Mouse (Mus musculus) stomach, embryonic 16.5 days (tissue): ENCODE data around the gene Zfp354b. TPM values are rescaled to one million over a fixed set of nuclear protein-coding genes. Genes with fewer than 3 reads are reported as not detected.

Experiments used
- ATAC-seq: fragments of 200-750 bp; cut with Nextera tagmentation; 2 replicates; pipeline ENCODE4 v1.8.0; 2017; ENCODE audit warnings: moderate number of reproducible peaks, moderate TSS enrichment; ENCODE audit not compliant: insufficient read depth, low FRiP score
- H3K27ac ChIP-seq: fragments of 300-500 bp; sonication (generic); 2 replicates; pipeline ENCODE4 v1.5.1; 2014; ENCODE audit warnings: low read length
- H3K27me3 ChIP-seq: fragments of 300-500 bp; sonication (generic); 2 replicates; pipeline ENCODE4 v1.6.1; 2014; ENCODE audit warnings: low read length, control low read depth, mixed read lengths; ENCODE audit not compliant: control insufficient read depth, insufficient read depth
- H3K36me3 ChIP-seq: fragments of 300-500 bp; sonication (generic); 2 replicates; pipeline ENCODE4 v1.6.1; 2014; ENCODE audit warnings: low read length; ENCODE audit not compliant: control insufficient read depth, insufficient read depth
- H3K4me1 ChIP-seq: fragments of 300-500 bp; sonication (generic); 2 replicates; pipeline ENCODE4 v1.6.1; 2014; ENCODE audit warnings: low read length, control low read depth, mixed read lengths; ENCODE audit not compliant: control insufficient read depth, insufficient read depth
- H3K4me2 ChIP-seq: fragments of 300-500 bp; sonication (generic); 2 replicates; pipeline ENCODE4 v1.6.1; 2014; ENCODE audit warnings: low read depth, low read length, mixed read lengths
- H3K4me3 ChIP-seq: fragments of 300-500 bp; sonication (generic); replicated peaks from 2 replicates; pipeline ENCODE4 v1.5.1; 2014; ENCODE audit warnings: mild to moderate bottlenecking, low read length
- H3K9ac ChIP-seq: fragments of 300-500 bp; sonication (generic); 2 replicates; pipeline ENCODE4 v1.6.1; 2014; ENCODE audit warnings: low read length
- H3K9me3 ChIP-seq: fragments of 300-500 bp; sonication (generic); replicated peaks from 2 replicates; pipeline ENCODE4 v1.6.1; 2016; ENCODE audit warnings: low read length, control low read depth; ENCODE audit not compliant: control insufficient read depth
- WGBS: fragments of 180-500 bp; shearing (Covaris S2); extraction: QIAGEN DNeasy Blood & Tissue Kit; methylation state at CpG from one replicate; pipeline ENCODE4 v1.1.7; 2014; 5-methylcytosine and 5-hydroxymethylcytosine counted together
- polyA plus RNA-seq: library from polyadenylated mRNA; unstranded; fragments of >200 nt; fragmentation: Nextera tagmentation; extraction: Ambion mirVana; gene quantifications from 2 replicates; pipeline ENCODE4 v1.2.1, GENCODE M21; 2015

Gene Zfp354b
- 1.5 and 1.8 TPM in 2 replicates for polyA plus RNA-seq

DNA sequence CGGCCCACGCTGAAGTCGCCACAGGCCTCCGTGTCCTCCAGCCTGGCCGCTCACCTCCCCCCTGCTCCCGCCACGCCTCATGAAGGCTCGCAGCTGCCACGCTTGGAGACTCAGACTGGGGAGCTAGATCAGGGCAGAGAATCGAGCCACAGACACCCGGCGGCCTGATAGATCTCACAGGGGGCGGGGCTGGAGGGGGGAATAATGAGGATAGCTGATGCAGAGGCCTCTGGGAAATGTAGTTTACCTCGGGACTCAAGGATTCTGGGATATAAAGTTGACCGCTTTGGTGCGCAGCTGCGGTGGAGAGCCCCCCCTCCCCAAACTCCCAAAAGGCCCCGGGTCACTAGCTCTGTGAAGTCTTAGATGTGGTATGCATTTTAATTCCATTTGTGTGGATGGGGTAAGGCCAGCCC is at the start of gene Zfp354b:
Gene Zfp354b, minus strand, starts transcription at position 183 of the 416 bp plus-strand sequence.
- Histone ChIP-seq H3K4me2 (peak within 1 kb of the TSS; percentile 88), H3K9me3 (no peaks in the 10 kb centered on the region), H3K36me3 (no peaks in the 10 kb centered on the region), H3K4me1 (peaks cover 4% of the 10 kb centered on the region; the same call in 1 of the 2 replicates), H3K27ac (no peak within 1 kb of the TSS), H3K4me3 (peak within 1 kb of the TSS; percentile 54), H3K27me3 (no peaks in the 10 kb centered on the region), H3K9ac (peak within 1 kb of the TSS; percentile 65)
- ATAC-seq = peak; percentile 95
- WGBS = under 1% methylated on average over 18 of the region's 18 CpGs

DNA sequence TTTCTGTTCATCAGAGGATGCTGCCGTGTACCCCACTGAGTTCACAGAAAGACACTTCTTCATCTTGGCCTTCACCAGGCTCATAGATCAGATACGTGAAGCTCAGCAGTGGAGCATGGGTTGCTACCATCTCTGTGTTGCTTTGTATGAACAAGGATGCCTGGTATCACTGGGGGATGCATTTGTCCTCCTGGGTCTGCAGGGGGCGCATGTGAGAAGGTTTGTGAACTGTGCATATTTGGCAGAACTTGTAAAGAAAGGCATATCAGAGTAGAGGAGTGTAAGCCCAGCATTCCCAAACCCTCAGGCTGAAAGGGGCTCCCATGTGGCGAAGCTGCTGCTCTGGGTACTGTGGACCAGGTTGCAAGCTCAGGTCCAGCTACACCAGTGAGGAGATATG is 45.8 kb upstream of the Zfp354b start:
- no peak overlapping the region for H3K9ac ChIP-seq
- 68% methylated on average over 4 of the region's 4 CpGs for WGBS

GRCm38 (mm10) chr11:50966230-50966629 is 34.8 kb upstream of the Zfp354b start, which contains the start of gene Olfr1378:
Olfr1378 (plus strand) TSS chr11:50966530.
- no peak within 1 kb of the TSS for H3K4me2 ChIP-seq
- H3K4me1 ChIP-seq = no peaks in the 10 kb centered on the region
- no peak within 1 kb of the TSS for H3K4me3 ChIP-seq
- no peak within 1 kb of the TSS for H3K9ac ChIP-seq
- no peaks in the 10 kb centered on the region for H3K27me3 ChIP-seq
- ATAC-seq = no peak
- H3K27ac ChIP-seq = no peak within 1 kb of the TSS
- no peaks in the 10 kb centered on the region for H3K9me3 ChIP-seq
- 79% methylated on average over 11 of the region's 11 CpGs for WGBS
- no peaks in the 10 kb centered on the region for H3K36me3 ChIP-seq

More for the DNA sequence above, 45.8 kb upstream of the Zfp354b start:
- H3K27me3 ChIP-seq = no peaks in the 10 kb centered on the region
- no peak overlapping the region for H3K4me3 ChIP-seq
- H3K27ac ChIP-seq = no peak overlapping the region
- H3K9me3 ChIP-seq = no peaks in the 10 kb centered on the region
- no peak for ATAC-seq
- no peaks in the 10 kb centered on the region for H3K4me1 ChIP-seq
- no peaks in the 10 kb centered on the region for H3K36me3 ChIP-seq
- H3K4me2 ChIP-seq = no peak overlapping the region

- Histone ChIP-seq H3K4me1 (no peaks in the 10 kb centered on the region), H3K9ac (no peak overlapping the region), H3K27ac (no peak overlapping the region), H3K4me2 (no peak overlapping the region), H3K9me3 (no peaks in the 10 kb centered on the region), H3K27me3 (no peaks in the 10 kb centered on the region), H3K4me3 (no peak overlapping the region), H3K36me3 (no peaks in the 10 kb centered on the region)
- WGBS = 73% methylated on average over 2 of the region's 2 CpGs
- no peak for ATAC-seq
Measured at GRCm38 (mm10) chr11:50964886-50965285, 33.5 kb upstream of the Zfp354b start.

DNA sequence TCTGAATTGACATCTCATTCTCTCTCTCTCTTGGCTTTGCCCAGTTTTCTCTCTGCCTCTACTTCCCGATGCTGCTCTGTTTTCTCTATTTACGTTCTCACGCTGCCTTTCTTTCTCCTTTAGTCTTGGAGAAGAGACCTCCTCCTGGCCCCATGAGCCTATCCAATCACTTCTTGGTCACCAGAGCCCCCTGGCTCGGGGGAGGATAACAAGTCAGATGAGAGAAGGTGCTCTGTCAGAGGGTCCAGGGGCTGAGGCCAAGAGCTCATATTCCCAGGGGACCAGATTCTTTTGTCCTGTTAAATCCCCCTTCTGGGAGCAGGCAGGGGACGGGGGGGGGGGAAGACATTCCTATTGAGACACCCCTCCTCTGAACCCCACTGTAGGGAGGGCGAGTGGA is 22.2 kb upstream of the Zfp354b start, which contains the start of gene Prop1:
Gene Prop1, minus strand, starts transcription at position 101 of the 400 bp plus-strand sequence.
- no peaks in the 10 kb centered on the region for H3K9me3 ChIP-seq
- no peak within 1 kb of the TSS for H3K4me3 ChIP-seq
- no peak within 1 kb of the TSS for H3K27ac ChIP-seq
- no peak within 1 kb of the TSS for H3K9ac ChIP-seq
- no peak within 1 kb of the TSS for H3K4me2 ChIP-seq
- no peaks in the 10 kb centered on the region for H3K36me3 ChIP-seq
- no peaks in the 10 kb centered on the region for H3K27me3 ChIP-seq
- no peak for ATAC-seq
- 62% methylated on average over 6 of the region's 6 CpGs for WGBS
- no peaks in the 10 kb centered on the region for H3K4me1 ChIP-seq

DNA sequence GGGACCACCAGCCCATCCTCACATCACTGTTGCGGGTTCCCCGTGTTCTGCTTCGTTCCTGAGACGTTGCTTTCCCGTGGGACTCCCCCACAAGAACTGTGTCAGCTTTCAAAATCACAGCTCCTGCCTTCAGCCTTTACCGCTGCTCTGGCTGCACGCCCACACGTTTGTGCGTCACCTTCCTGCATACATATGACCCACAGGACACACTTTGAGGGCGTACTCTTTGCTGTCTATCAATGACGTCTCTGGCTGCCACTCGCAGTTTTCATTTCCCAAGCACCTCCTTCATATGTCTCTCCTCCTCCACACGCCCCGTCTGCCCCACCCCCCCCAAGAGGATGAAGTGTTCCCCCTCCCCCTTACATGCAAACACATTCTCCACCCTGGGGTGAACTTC is 20.9 kb upstream of the Zfp354b start:
- no peak for ATAC-seq
- no peak overlapping the region for H3K4me2 ChIP-seq

DNA sequence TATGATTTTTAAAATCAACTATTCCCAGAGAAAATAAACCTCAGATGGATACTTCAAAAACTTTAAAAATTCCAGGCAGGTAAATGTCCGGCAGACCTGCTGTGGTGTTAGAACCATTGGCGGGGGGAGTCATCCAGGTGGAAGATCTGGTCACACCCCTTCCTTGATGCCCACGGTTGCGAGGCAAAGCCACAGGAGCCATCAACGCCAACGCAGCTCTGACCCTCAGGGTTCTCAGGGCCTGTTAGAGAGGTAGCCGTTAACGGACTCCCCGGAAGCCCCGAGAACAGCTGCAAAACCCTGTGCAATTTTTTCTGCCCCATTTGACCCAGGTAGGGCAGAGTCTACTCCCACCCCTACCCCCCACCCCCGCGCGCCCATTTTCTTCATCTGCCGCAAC is 12.1 kb upstream of the Zfp354b start, which contains the start of gene 4933414I15Rik:
Gene 4933414I15Rik, minus strand, starts transcription at position 260 of the 400 bp plus-strand sequence.
- H3K9ac ChIP-seq = no peak within 1 kb of the TSS
- no peak within 1 kb of the TSS for H3K4me3 ChIP-seq
- H3K27me3 ChIP-seq = no peaks in the 10 kb centered on the region
- H3K4me2 ChIP-seq = no peak within 1 kb of the TSS
- no peaks in the 10 kb centered on the region for H3K9me3 ChIP-seq
- no peaks in the 10 kb centered on the region for H3K36me3 ChIP-seq
- ATAC-seq = no peak
- H3K27ac ChIP-seq = no peak within 1 kb of the TSS
- H3K4me1 ChIP-seq = no peaks in the 10 kb centered on the region
- 76% methylated on average over 14 of the region's 14 CpGs for WGBS

More for the DNA sequence above, 20.9 kb upstream of the Zfp354b start:
- WGBS = 65% methylated on average over 14 of the region's 14 CpGs
- no peak overlapping the region for H3K9ac ChIP-seq
- H3K36me3 ChIP-seq = no peaks in the 10 kb centered on the region
- no peak overlapping the region for H3K4me3 ChIP-seq
- no peaks in the 10 kb centered on the region for H3K9me3 ChIP-seq
- H3K27me3 ChIP-seq = no peaks in the 10 kb centered on the region
- no peak overlapping the region for H3K27ac ChIP-seq
- H3K4me1 ChIP-seq = no peaks in the 10 kb centered on the region

GRCm38 (mm10) chr11:50942386-50942785 is 11.0 kb upstream of the Zfp354b start:
- Histone ChIP-seq H3K27ac (no peak overlapping the region), H3K27me3 (no peaks in the 10 kb centered on the region), H3K9ac (no peak overlapping the region), H3K4me1 (no peaks in the 10 kb centered on the region), H3K36me3 (no peaks in the 10 kb centered on the region), H3K4me3 (no peak overlapping the region), H3K4me2 (no peak overlapping the region), H3K9me3 (no peaks in the 10 kb centered on the region)
- no peak for ATAC-seq
- WGBS = 65% methylated on average over 12 of the region's 12 CpGs

DNA sequence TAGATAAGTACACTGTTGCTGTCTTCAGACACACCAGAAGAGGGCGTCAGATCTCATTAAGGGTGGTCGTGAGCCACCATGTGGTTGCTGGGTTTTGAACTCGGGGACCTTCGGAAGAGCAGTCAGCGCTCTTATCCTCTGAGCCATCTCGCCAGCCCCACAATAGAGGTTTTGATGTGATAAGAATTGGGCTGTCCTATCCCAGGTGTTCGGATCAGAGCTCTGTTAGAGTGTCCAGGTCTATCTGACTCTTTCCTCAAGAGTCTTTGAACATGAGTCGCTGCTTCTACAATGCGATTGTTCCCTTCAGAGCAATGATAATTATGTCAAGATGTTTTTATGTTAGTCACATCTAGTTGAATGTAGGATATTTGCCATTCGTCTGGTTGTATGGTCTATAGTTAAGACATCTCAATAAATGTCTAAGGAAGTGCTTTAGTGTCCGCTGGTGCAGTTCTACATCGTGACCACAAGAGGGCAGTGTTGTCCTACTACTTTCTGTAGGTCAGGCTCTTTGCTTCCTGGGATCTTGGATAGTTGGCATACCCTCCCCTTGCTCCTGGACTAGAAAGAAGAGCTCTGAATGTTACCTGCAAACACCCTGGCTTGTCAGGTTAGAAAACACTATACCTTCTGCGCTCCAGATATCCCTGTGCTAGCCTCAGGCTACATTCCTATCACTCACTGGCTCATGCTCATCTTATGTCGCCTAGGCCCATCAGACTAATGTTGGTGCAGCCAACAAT is 8.4 kb upstream of the Zfp354b start:
- Histone ChIP-seq H3K36me3 (no peaks in the 10 kb centered on the region), H3K4me3 (no peak overlapping the region), H3K27me3 (no peaks in the 10 kb centered on the region), H3K9ac (no peak overlapping the region), H3K4me2 (no peak overlapping the region), H3K4me1 (no peaks in the 10 kb centered on the region), H3K9me3 (no peaks in the 10 kb centered on the region), H3K27ac (no peak overlapping the region)
- no peak for ATAC-seq
- 36% methylated on average over 14 of the region's 14 CpGs for WGBS
